Mouse (Mus musculus) midbrain, embryonic 16.5 days (tissue): ENCODE measurements around the gene Slc25a29. TPM values are rescaled to one million over a fixed set of nuclear protein-coding genes. Genes with fewer than 3 reads are reported as not detected.
A peak's percentile ranks its signal among the peaks of the same experiment; 100 is the strongest.

Source experiments
- microRNA counts: library from miRNA; unstranded; fragments of <30 nt; microRNA quantifications from one replicate; lab custom pipeline; 2016
- microRNA-seq: library from miRNA; unstranded; fragments of <30 nt; microRNA quantifications from one replicate; pipeline ENCODE4, GENCODE M21; 2017
- polyA plus RNA-seq: library from polyadenylated mRNA; unstranded; fragments of >200 nt; fragmentation: Nextera tagmentation; extraction: Ambion mirVana; gene quantifications from 2 replicates; pipeline ENCODE4 v1.2.1, GENCODE M21; 2015

The Slc25a29 gene
- polyA plus RNA-seq, 1 experiment from 2014 or later = 19.8 TPM

MicroRNAs encoded within 50 kb of the gene (microRNA counts, 519-probe panel; counts per million panel counts)
- microRNA mmu-miR-345-3p (lab: Ali Mortazavi, UCI) (386 counts per million, percentile 18 among the panel's probes with 10 or more counts), microRNA mmu-miR-345-5p (lab: Ali Mortazavi, UCI) (2,279 counts per million, percentile 67 among the panel's probes with 10 or more counts)

Small RNAs within 50 kb of the gene (microRNA-seq; reads per million reads assigned to microRNA genes)
- 114 reads per million, percentile 56 among the genes with 10 or more reads in this experiment for gene Mir345

Other genes starting within 250 kb of the Slc25a29 start
- 2.9 and 3.3 TPM in 2 replicates for gene Degs2, start 133.6 kb downstream of the Slc25a29 start, polyA plus RNA-seq
- gene Yy1, start 42.9 kb downstream of the Slc25a29 start, polyA plus RNA-seq = 10.3 and 11.6 TPM in 2 replicates
- gene Slc25a47, start 163 bp upstream of the Slc25a29 start, polyA plus RNA-seq = 6.4 and 8.2 TPM in 2 replicates
- gene Wdr25, start 57.7 kb upstream of the Slc25a29 start, polyA plus RNA-seq = 4.9 and 6.3 TPM in 2 replicates
- gene Wars, start 58.3 kb upstream of the Slc25a29 start, polyA plus RNA-seq = 105 and 109 TPM in 2 replicates
- 22.1 and 25.4 TPM in 2 replicates for gene Begain, start 232.3 kb upstream of the Slc25a29 start, polyA plus RNA-seq